Mouse (Mus musculus): ENCODE results near the gene Zfp706. TPM values are rescaled to one million over a fixed set of nuclear protein-coding genes. Genes with fewer than 3 reads are reported as not detected.

Gene Zfp706
- 52.0 and 88.7 TPM in 2 replicates for total RNA-seq (2012; rRNA removed)
- 285 and 293 TPM in 2 replicates for total RNA-seq (2014; rRNA removed)
- polyA plus RNA-seq (2012; ENCODE audit: insufficient read length, low read depth), result 384 and 583 TPM in 2 replicates

DNA sequence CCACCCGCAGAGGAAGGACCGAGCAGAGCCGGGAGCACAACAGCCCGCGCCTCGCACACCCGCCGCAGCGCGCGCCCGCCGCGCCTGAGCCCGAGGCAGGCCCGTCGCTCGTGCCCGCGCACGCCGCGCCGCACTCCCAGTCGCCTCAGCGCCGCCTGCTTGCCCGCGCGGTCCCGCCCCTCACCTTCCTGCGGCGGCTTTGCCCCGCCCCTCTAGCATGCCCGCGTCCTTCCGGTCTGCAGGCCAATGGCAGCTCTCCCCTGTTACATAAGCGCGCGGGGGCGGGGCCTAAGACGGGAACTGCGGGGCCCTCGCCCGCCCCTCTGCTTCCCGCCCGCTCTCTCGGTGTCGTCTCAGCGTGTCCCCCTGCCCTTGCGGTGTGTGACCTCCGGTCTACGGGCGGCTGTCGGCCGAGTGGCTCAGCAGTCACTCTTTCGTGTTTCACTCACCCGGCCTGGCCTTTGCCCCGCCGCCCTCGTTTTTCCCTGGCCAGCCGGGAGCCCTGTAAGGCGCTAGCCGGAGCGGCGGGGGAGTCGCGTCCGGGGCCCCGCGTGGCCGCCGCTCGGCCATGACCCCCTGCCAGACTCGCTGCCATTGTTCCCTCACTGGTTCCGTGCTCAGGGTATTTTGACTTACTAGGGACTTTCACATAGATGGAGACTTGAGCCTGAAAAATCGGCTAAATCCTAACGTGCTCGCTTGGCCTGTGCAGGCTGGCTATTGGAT, at the start of gene Zfp706:
TSS of gene Zfp706 (minus strand) at position 541 of the 726 bp plus-strand sequence.
- peak within 1 kb of the TSS; percentile 83 to 94 (median 93) for H3K4me3 ChIP-seq (replicated peaks in 1 of 3; ENCODE audit: low read depth in 2 of 3, low read length in 2 of 3, poor library complexity in 1 of 3)
- H3K79me2 ChIP-seq (replicated peaks; ENCODE audit: control insufficient read depth, extremely low read depth, insufficient read depth, poor library complexity, severe bottlenecking), result peaks cover 35% of the 10 kb centered on the region
- no peaks in the 10 kb centered on the region for H3K27me3 ChIP-seq (replicated peaks)
- DNase-seq (ENCODE audit: extremely low read depth), result peak; percentile 99
- peak within 1 kb of the TSS; percentile 99 for H3K9ac ChIP-seq (ENCODE audit: insufficient read depth, low read depth)
- peaks cover 13 to 32% of the 10 kb centered on the region in 2 experiments for H3K36me3 ChIP-seq (replicated peaks in 1 of 2; ENCODE audit: control insufficient read depth in 1 of 2, insufficient read depth in 1 of 2, low read length in 1 of 2)
- peaks cover 0 to 34% of the 10 kb centered on the region in 2 experiments; a peak in 3 of 4 replicates for H3K4me1 ChIP-seq (ENCODE audit: control insufficient read depth in 1 of 2, insufficient read depth in 2 of 2)
- in situ Hi-C loops (cut with MboI; ENCODE audit: low pct_ligation_motif_present, low pct_unique_long_range_greater_than_20kb, low sequenced_read_pairs), result no loop called here
- dilution Hi-C loops (cut with MboI; ENCODE audit: extremely low pct_ligation_motif_present, extremely low pct_unique_long_range_greater_than_20kb, low sequenced_read_pairs), result no loop called here
- H3K4me2 ChIP-seq (ENCODE audit: insufficient read depth, low read depth, poor library complexity, severe bottlenecking), result peak within 1 kb of the TSS; percentile 6; the same call in 1 of the 2 replicates
- peak within 1 kb of the TSS; percentile 92 for H3K27ac ChIP-seq (ENCODE audit: insufficient read depth, low read depth)
- H3K9me3 ChIP-seq (replicated peaks; ENCODE audit: low read length), result no peaks in the 10 kb centered on the region
- TF ChIP-seq MXI1 (IDR thresholded peaks at IDR 0.05; ENCODE audit: low read depth, low read length) (peak; percentile 82), CHD1 (IDR thresholded peaks at IDR 0.05; ENCODE audit: low read depth, low read length) (no peak), POLR2AphosphoS2 (IDR thresholded peaks at IDR 0.05; ENCODE audit: low read depth, low read length) (peak; percentile 96), E2F4 (IDR thresholded peaks at IDR 0.05; ENCODE audit: insufficient replicate concordance, low read depth, low read length) (peak; percentile 19; the same call in 1 of the 2 replicates), BHLHE40 (IDR thresholded peaks at IDR 0.05; ENCODE audit: low read depth, low read length) (peak; percentile 55), HCFC1 (IDR thresholded peaks at IDR 0.05; ENCODE audit: low read depth, low read length) (peak; percentile 83), NRF1 (IDR thresholded peaks at IDR 0.05; ENCODE audit: low read depth, low read length) (peak; percentile 64), RCOR1 (conservative IDR thresholded peaks at IDR 0.05; ENCODE audit: low read depth, low read length) (no peak), PAX5 (IDR thresholded peaks at IDR 0.05; ENCODE audit: low read length) (no peak), CTCF (conservative IDR thresholded peaks at IDR 0.05 in 1 of 2, IDR thresholded peaks at IDR 0.05 in 1 of 2; ENCODE audit: low read depth in 2 of 2, low read length in 2 of 2) (no peak), MAZ (IDR thresholded peaks at IDR 0.05; ENCODE audit: low read depth, low read length) (peak; percentile 62), IRF4 (IDR thresholded peaks at IDR 0.05; ENCODE audit: low read depth, low read length) (peak; percentile 44; the same call in 1 of the 2 replicates), ZC3H11A (IDR thresholded peaks at IDR 0.05; ENCODE audit: low read depth, low read length) (no peak), TBP (conservative IDR thresholded peaks at IDR 0.05; ENCODE audit: low read depth, low read length) (0 out of 2 replicates have a peak, but pooled peaks have one; percentile 68), TCF12 (IDR thresholded peaks at IDR 0.05; ENCODE audit: low read depth, low read length) (peak; percentile 95), MAX (IDR thresholded peaks at IDR 0.05; ENCODE audit: low read length) (peak; percentile 56; the same call in 1 of the 2 replicates), POLR2A (IDR thresholded peaks at IDR 0.05; ENCODE audit: low read depth, low read length) (peak; percentile 98), KAT2A (IDR thresholded peaks at IDR 0.05; ENCODE audit: insufficient replicate concordance, low read length) (peak; percentile 80; the same call in 1 of the 2 replicates), JUN (IDR thresholded peaks at IDR 0.05; ENCODE audit: insufficient read depth, low read depth, low read length) (no peak), ZNF384 (IDR thresholded peaks at IDR 0.05; ENCODE audit: low read depth, low read length) (no peak), MAFK (IDR thresholded peaks at IDR 0.05; ENCODE audit: insufficient replicate concordance, low read length) (no peak), ZMIZ1 (IDR thresholded peaks at IDR 0.05; ENCODE audit: low read depth, low read length) (peak; percentile 97), SIN3A (IDR thresholded peaks at IDR 0.05; ENCODE audit: low read length) (peak; percentile 61; the same call in 1 of the 2 replicates), GABPA (IDR thresholded peaks at IDR 0.05; ENCODE audit: insufficient replicate concordance, low read depth, low read length) (no peak; the same call in 1 of the 2 replicates), ELF1 (IDR thresholded peaks at IDR 0.05; ENCODE audit: low read depth, low read length) (peak; percentile 91), ZKSCAN1 (IDR thresholded peaks at IDR 0.05; ENCODE audit: borderline replicate concordance, low read depth, low read length) (no peak), CHD2 (IDR thresholded peaks at IDR 0.05; ENCODE audit: low read length) (peak; percentile 73; the same call in 1 of the 2 replicates), MEF2A (IDR thresholded peaks at IDR 0.05; ENCODE audit: borderline replicate concordance, low read depth, low read length) (peak; percentile 67; the same call in 1 of the 2 replicates), UBTF (IDR thresholded peaks at IDR 0.05; ENCODE audit: low read depth, low read length) (no peak), MYC (IDR thresholded peaks at IDR 0.05; ENCODE audit: low read depth, low read length) (peak; percentile 56; the same call in 1 of the 2 replicates), ETS1 (conservative IDR thresholded peaks at IDR 0.05; ENCODE audit: low read depth, low read length) (peak; percentile 31), EP300 (IDR thresholded peaks at IDR 0.05; ENCODE audit: low read length) (no peak), NELFE (IDR thresholded peaks at IDR 0.05; ENCODE audit: low read depth, low read length) (peak; percentile 96)
